Mouse (Mus musculus): ENCODE results near the gene Wdr44. TPM values are rescaled to one million over a fixed set of nuclear protein-coding genes. Genes with fewer than 3 reads are reported as not detected.
"Not testable (repeated sequence)": the region's sequence is repeated elsewhere in the genome, so short reads cannot be mapped to it uniquely, and the experiment has no call there.

The Wdr44 gene
- total RNA-seq, 4 experiments from 2014 or later: 22.1 to 24.0 (median 23.4) TPM

DNA sequence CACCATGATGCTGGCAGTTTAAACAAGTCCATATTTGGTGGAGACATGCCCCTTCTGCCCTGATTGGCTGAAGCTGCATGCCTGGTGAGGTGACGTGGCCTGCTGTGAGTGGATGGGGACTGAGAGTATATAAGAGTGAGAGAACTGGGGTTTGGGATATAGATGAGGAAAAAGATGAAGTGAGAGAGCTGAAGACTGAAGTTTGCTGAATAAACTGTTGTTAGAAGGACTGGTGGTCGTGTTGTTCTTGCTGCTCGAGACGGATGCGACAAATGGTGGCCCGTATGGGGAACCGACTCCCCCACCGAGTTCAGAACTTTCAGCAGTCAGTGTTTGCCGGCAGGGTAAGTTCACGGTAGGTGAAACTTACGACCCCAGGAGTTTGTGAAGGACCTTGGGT lies 140.9 kb downstream of the Wdr44 start:
- DNase-seq (ENCODE audit: low spot score in 2 of 2): not testable (repeated sequence)

GRCm38 (mm10) chrX:23840921-23841320 lies 148.1 kb downstream of the Wdr44 start:
- no peak for DNase-seq (ENCODE audit: low spot score in 2 of 2)

Other genes starting within 250 kb of the Wdr44 start
- not detected for gene Gm4907, start 189.5 kb downstream of the Wdr44 start, total RNA-seq (2022)

Data from layer of hippocampus, adult 8-10 months (tissue).